Mouse (Mus musculus): ENCODE results near the gene Slc12a8. TPM values are rescaled to one million over a fixed set of nuclear protein-coding genes. Genes with fewer than 3 reads are reported as not detected.

Gene Slc12a8
- polyA plus RNA-seq, 1 experiment from 2014 or later: 0.72 TPM

DNA sequence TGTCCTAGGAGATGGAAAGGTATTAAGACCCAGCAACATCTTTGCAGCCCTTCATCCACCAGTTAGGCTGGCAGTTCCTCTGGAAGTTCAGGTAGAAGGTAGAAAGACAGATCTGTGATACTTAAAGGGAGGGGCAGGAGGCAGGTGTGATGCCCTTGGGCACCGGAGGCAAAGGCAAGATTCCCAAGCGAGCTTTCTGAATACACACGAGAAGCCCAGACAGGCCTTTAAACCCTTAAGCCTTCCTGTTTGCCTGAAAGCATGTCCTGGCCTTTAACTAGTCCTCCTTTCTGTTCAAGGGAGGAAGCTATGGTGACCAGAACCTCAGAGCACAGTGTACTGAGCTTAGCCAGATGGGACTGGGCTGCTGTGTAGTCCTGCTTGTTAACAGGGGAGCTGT is 165.5 kb downstream of the Slc12a8 start:
- H3K9me3 ChIP-seq: no peaks in the 10 kb centered on the region
- H3K4me1 ChIP-seq: peaks cover 30% of the 10 kb centered on the region
- no peaks in the 10 kb centered on the region for H3K36me3 ChIP-seq
- no peak overlapping the region for H3K4me2 ChIP-seq
- WGBS: 50% methylated on average over 3 of the region's 3 CpGs
- ATAC-seq (ENCODE audit: insufficient number of reproducible peaks, low FRiP score, low TSS enrichment, low read depth): no peak
- H3K27ac ChIP-seq: no peak overlapping the region
- no peaks in the 10 kb centered on the region for H3K27me3 ChIP-seq
- H3K4me3 ChIP-seq: no peak overlapping the region
- H3K9ac ChIP-seq: no peak overlapping the region

DNA sequence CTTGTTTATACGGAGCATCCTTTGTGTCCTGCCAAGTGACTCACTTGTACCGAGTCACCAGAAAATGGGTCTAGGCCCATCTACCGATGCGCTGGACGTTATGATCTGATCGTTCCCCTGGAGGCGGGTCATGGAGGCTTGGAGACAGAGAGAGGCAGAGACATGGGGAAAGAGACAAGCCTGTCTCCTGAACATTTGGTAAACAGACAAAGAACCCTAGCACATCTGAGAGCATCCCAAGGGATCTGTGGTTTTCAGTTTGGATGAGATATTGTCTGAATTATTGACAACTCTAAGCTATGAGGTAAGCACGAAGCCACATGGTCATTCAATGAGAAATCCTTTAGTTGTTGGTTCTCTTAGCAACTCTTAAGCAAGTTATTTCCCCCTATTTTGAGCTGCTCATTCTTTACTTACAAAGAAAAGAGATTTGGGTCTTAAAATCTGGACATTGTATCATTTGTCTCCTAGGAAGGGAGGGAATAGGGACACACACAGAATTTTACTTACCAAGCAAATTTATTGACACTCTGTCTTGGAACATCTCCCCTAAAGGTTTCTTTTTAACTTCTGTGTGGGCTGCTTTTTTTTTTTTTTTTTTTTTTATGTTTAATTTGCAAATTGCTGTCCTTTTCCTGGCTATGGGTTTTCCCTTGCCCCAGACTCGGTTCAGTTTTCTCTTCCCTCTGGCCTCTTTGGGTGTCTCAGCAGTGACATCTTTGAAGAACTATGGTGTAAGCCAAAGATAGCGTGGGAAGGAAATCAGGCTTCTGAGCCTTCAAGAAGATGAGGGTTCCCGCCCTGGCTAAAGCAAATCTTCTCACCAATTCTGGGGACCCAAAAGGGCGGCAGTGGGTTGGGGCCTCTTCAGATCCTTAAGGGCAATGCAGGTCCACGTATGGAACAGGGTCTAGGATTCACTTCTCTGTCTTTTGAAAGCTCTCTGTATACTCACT is 166.4 kb downstream of the Slc12a8 start:
- Histone ChIP-seq H3K36me3 (no peaks in the 10 kb centered on the region), H3K9me3 (no peaks in the 10 kb centered on the region), H3K4me1 (peaks cover 33% of the 10 kb centered on the region), H3K4me2 (peak overlapping the region; percentile 87), H3K9ac (no peak overlapping the region), H3K27ac (peak overlapping the region; percentile 81), H3K4me3 (peak overlapping the region; percentile 76), H3K27me3 (no peaks in the 10 kb centered on the region)
- WGBS: 68% methylated on average over 13 of the region's 13 CpGs
- ATAC-seq (ENCODE audit: insufficient number of reproducible peaks, low FRiP score, low TSS enrichment, low read depth): no peak

DNA sequence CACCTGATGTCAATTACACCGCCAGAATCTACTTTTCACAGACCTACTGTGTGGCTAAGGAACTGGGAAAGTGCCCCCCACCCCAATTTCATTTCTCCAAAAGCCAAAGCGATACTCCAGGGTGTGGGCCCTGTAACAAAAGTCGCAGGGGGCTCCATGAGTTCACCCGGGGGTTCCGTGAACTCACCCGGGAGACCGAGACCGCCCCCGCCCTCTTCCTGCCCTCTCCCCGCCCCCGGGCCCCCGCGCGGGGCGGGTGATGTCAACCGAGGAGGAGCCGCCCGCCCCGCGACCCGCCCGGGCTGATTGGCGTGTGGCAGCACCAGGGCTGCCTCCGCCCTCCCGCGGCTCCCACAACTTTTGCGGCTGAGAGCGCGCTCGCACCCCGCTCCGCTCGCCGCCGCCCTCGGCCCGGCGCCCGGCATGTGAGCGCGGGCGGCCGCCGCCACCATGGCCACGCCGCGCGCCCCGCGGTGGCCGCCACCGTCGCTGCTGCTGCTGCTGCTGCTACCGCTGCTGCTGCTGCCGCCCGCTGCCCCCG is 167.1 kb downstream of the Slc12a8 start, which contains the start of gene Heg1:
TSS of gene Heg1 (plus strand) at position 209 of the 541 bp plus-strand sequence.
- peak within 1 kb of the TSS; percentile 87 for H3K4me2 ChIP-seq
- ATAC-seq (ENCODE audit: insufficient number of reproducible peaks, low FRiP score, low TSS enrichment, low read depth): peak; percentile 53; the same call in 1 of the 2 replicates
- WGBS: under 1% methylated on average over 46 of the region's 57 CpGs

DNA sequence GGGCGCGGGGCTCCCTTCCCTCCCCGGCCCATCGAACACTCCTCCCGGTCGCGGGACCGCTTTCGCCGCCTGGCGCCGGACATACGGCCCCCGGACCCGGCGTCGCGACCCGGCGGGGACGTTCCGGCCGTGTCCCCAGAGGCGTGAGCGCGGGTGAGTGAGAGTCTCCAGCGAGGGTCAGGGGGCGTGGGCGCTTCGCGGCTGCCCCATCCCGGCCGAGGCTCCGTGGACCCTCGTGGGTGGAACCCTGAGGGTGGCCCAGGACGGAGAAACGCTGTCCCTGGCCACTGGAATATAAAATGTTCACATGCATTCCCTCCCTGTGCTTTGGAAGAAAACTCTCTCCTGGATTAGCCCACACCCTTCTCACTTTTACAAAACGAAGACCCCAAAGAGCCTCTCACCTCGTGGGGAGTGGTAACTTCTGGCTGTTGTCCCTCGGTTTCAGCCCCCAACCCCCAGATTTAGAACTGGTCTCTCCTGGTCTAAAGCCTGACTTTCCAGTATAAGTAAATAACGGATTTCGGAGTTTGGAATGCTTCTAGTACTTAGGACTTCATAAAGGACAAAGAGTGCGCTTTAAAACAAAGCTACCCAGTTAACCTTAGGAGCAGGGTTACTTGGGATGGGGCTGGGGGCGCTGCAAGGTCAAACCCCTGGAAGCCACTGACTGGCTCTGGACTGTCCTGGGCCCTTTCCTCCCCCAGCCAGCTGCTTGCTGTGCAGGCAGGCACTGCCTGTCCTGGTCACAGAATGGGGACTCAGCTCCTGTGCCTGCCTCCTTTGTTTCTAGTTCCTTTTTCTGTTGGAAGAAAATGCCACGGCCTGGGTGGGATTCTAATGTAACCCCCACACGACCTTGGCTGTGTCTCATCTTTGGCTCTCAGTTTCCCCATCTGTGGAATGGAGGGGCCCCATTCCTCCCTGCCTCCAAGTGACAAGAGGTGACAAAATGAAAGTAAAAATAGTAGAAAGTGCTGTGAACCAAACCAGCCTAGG is 167.9 kb downstream of the Slc12a8 start:
- Histone ChIP-seq H3K36me3 (no peaks in the 10 kb centered on the region), H3K9me3 (no peaks in the 10 kb centered on the region), H3K9ac (peak overlapping the region; percentile 79), H3K27ac (peak overlapping the region; percentile 81), H3K4me1 (peaks cover 33% of the 10 kb centered on the region), H3K4me2 (peak overlapping the region; percentile 87), H3K27me3 (no peaks in the 10 kb centered on the region), H3K4me3 (peak overlapping the region; percentile 76)
- 1% methylated on average over 44 of the region's 46 CpGs for WGBS
- ATAC-seq (ENCODE audit: insufficient number of reproducible peaks, low FRiP score, low TSS enrichment, low read depth): no peak

More for the DNA sequence above, 167.1 kb downstream of the Slc12a8 start, which contains the start of gene Heg1:
- Histone ChIP-seq H3K4me1 (peaks cover 33% of the 10 kb centered on the region), H3K9ac (peak within 1 kb of the TSS; percentile 79), H3K36me3 (no peaks in the 10 kb centered on the region), H3K4me3 (peak within 1 kb of the TSS; percentile 76), H3K27me3 (no peaks in the 10 kb centered on the region), H3K9me3 (no peaks in the 10 kb centered on the region), H3K27ac (peak within 1 kb of the TSS; percentile 81)

DNA sequence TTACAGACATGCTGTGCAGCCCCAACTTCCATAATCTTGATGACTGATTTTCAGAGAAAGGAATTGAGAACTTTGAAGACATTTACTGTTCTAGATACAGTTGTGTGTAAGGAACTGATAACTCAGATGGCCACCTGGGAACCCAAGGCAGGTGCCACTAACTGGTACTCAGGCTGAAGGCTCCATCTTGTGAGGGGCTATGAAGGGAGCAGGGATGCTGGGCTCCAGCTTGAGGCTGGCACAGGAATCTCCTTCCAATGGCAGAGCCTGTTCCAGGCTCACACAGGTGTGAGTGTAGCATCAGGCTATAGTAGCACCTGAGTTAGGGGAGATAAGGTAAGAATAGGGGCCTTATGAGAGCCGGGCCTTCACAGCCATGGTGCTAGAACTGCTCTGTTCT is 168.9 kb downstream of the Slc12a8 start:
- Histone ChIP-seq H3K4me1 (peaks cover 35% of the 10 kb centered on the region), H3K27ac (no peak overlapping the region), H3K4me3 (peak overlapping the region; percentile 76; the same call in 1 of the 2 replicates), H3K36me3 (no peaks in the 10 kb centered on the region), H3K27me3 (no peaks in the 10 kb centered on the region), H3K9ac (no peak overlapping the region), H3K4me2 (peak overlapping the region; percentile 87), H3K9me3 (no peaks in the 10 kb centered on the region)
- WGBS: 61% methylated on average over 1 of the region's 1 CpGs
- ATAC-seq (ENCODE audit: insufficient number of reproducible peaks, low FRiP score, low TSS enrichment, low read depth): no peak

DNA sequence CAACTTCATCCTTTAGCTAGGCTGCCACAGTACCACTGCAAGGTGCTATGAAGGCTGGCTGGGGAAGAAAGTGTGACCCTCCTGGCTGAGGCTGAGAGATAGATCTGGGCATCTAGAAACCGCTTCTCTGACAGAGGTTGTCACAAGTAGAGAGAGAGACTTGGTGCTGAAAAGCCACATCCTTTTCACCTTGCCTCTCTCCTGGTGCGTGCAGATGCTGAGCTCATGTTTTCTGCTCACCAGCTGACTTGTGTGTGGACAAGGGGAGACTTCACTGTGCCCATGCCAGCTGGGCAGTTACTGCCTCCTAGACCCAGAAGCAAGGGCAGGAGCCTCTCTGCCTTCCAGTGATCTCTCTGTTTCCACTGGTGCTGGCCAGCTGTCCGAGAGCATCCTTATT is 170.6 kb downstream of the Slc12a8 start:
- Histone ChIP-seq H3K36me3 (no peaks in the 10 kb centered on the region), H3K4me1 (peaks cover 35% of the 10 kb centered on the region), H3K9ac (no peak overlapping the region), H3K4me3 (no peak overlapping the region), H3K9me3 (no peaks in the 10 kb centered on the region), H3K27ac (no peak overlapping the region), H3K4me2 (peak overlapping the region; percentile 27; the same call in 1 of the 2 replicates), H3K27me3 (no peaks in the 10 kb centered on the region)
- no peak for ATAC-seq (ENCODE audit: insufficient number of reproducible peaks, low FRiP score, low TSS enrichment, low read depth)
- WGBS: 66% methylated on average over 3 of the region's 3 CpGs

DNA sequence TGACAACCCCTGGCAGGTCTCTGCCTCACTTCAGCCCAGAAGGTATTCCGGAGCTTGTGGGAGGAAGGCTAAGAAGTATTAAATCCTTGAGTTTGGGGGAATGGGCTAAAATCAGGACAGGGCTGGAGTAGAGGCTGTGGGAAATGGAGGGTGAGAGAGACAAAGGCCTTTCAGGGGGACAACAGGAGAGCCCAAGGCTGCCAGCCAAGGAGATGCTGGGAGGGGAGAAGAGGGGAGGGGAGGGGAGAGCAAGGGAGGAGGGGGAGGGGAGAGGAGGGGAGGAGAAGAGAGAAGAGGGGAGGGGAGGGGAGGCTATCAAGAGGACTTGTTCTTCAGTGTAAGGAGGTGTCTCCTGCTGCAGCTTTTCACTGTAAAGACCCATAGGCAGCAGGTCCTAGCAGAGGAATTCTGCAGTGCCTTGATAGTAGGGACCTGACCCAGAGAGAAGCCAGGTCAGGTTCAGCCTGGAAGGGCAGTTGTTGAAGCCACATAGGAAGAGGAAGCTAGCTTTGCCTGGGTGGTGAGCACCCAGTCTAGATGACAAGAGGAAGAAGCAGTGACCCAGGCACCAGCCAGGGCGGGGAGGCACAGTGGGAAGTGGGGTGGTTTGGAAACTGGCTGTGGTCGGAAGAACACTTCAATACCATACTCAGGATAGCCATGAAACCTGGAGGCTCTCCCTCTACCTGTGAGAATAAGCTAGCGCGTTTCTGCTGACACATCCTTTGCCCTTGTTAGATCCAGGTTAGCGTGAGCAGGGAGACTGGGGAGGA is 174.0 kb downstream of the Slc12a8 start:
- Histone ChIP-seq H3K9ac (no peak overlapping the region), H3K4me3 (no peak overlapping the region), H3K4me2 (no peak overlapping the region), H3K36me3 (no peaks in the 10 kb centered on the region), H3K27ac (no peak overlapping the region), H3K4me1 (peaks cover 24% of the 10 kb centered on the region), H3K27me3 (no peaks in the 10 kb centered on the region), H3K9me3 (no peaks in the 10 kb centered on the region)
- no peak for ATAC-seq (ENCODE audit: insufficient number of reproducible peaks, low FRiP score, low TSS enrichment, low read depth)
- WGBS: 85% methylated on average over 6 of the region's 6 CpGs

DNA sequence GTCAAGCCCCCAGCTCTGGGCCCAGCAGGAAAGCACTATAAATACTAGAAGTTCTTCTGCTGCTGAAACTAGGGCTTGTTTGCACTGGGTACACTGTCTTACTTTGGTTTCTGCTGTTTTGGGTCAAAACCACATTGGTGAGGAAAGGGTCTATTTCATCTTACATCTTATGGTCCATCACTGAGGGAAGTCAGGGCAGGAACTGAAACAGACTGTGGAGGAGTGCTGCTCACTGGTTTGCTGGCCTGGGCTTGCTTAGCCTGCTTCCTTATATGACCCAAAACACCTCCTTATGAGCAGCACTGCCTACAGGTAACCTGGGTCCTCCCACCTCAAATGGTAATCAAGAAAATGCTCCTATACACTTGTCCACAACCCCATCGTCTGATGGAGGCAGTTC is 176.4 kb downstream of the Slc12a8 start:
- Histone ChIP-seq H3K4me2 (no peak overlapping the region), H3K9ac (no peak overlapping the region), H3K4me3 (no peak overlapping the region), H3K27ac (no peak overlapping the region), H3K4me1 (peaks cover 26% of the 10 kb centered on the region), H3K36me3 (no peaks in the 10 kb centered on the region), H3K27me3 (no peaks in the 10 kb centered on the region), H3K9me3 (no peaks in the 10 kb centered on the region)
- no peak for ATAC-seq (ENCODE audit: insufficient number of reproducible peaks, low FRiP score, low TSS enrichment, low read depth)
- 78% methylated on average over 1 of the region's 1 CpGs for WGBS

DNA sequence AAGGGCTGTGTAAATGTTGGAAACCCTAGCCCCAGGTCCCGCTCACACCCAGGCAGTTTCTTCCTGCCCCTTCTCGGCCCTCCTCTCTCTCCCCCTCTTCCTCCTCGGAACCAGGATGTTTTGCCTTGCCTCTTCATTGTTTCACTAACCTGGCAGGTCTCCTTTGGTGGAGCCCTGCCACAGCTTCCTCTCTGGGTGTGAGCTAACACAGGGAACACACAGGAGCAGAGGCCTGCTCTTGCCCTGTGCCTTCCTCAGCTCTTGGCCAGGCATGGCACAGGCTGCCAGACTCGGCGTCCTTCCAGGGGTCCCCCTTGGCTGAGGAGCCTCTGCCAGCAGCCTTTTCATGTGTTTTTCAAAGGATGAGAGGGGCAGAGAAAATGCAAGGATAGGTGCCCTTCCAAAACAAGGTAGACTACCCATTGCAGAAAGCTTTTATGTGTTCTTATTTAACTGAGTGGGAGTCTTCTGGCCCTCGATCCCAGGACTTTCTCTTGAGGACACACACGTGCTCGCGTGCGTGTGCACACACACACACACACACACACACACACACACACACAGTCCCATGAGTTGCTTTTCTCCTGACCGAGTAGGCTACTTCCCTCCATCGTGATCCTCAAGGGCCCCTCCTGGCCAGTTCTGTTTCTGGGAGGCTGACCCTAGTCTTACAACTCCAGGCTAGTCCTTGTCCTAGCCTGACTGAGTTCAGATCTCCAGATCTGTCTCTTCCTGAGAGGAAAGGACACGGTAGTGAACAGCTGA is 179.9 kb downstream of the Slc12a8 start:
- Histone ChIP-seq H3K27ac (peak overlapping the region; percentile 47; the same call in 1 of the 2 replicates), H3K4me2 (no peak overlapping the region), H3K4me3 (no peak overlapping the region), H3K36me3 (no peaks in the 10 kb centered on the region), H3K27me3 (no peaks in the 10 kb centered on the region), H3K9me3 (no peaks in the 10 kb centered on the region), H3K4me1 (peaks cover 35% of the 10 kb centered on the region), H3K9ac (no peak overlapping the region)
- ATAC-seq (ENCODE audit: insufficient number of reproducible peaks, low FRiP score, low TSS enrichment, low read depth): no peak
- 74% methylated on average over 13 of the region's 13 CpGs for WGBS

DNA sequence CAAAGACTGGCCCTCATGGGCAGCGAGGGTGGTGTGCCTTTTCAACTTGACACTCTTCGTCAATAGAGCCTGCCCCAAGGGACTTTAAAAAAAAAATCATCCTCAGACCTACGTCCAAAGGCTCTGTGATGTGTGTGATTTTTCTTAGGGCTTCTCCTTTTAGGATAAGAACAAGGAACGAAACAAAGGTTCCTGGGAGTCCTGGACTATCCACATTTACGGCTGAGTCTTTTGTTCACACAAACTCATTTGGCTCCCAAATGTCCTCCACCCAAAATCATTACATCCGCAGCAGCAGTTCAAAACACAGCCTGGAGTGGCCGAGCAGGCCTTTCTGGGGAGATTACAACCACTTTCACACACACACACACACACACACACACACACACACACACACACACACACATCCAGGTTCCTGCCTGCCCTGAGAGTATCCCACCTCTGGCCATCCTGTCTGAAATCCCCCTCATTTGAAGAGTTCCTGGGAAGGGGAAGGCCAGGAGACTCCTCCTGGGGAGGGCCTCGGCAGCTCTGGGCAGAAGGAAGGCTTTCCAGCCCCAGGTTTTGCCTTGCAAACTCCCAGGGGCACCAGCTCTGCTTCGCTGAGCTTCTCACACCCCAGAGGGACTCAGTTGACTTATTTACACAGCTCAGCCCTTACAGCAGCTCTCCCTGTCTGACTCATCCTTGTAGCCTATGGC is 180.6 kb downstream of the Slc12a8 start:
- no peak for ATAC-seq (ENCODE audit: insufficient number of reproducible peaks, low FRiP score, low TSS enrichment, low read depth)

More for the DNA sequence above, 180.6 kb downstream of the Slc12a8 start:
- Histone ChIP-seq H3K4me2 (no peak overlapping the region), H3K36me3 (no peaks in the 10 kb centered on the region), H3K27me3 (no peaks in the 10 kb centered on the region), H3K9ac (no peak overlapping the region), H3K9me3 (no peaks in the 10 kb centered on the region), H3K4me3 (no peak overlapping the region), H3K27ac (peak overlapping the region; percentile 47), H3K4me1 (peaks cover 35% of the 10 kb centered on the region)
- 56% methylated on average over 9 of the region's 9 CpGs for WGBS

All from limb, embryonic 15.5 days (tissue).